Mouse (Mus musculus) neural tube, embryonic 11.5 days (tissue): ENCODE measurements around the gene Tpt1. TPM values are rescaled to one million over a fixed set of nuclear protein-coding genes. Genes with fewer than 3 reads are reported as not detected.
"Not testable (repeated sequence)": the region's sequence is repeated elsewhere in the genome, so short reads cannot be mapped to it uniquely, and the experiment has no call there.

Experiments used
- ATAC-seq: fragments of 200-750 bp; cut with Nextera tagmentation; 2 replicates; pipeline ENCODE4 v1.8.0; 2017; ENCODE audit warnings: moderate number of reproducible peaks, mild to moderate bottlenecking, moderate TSS enrichment, moderate library complexity; ENCODE audit not compliant: insufficient read depth, low FRiP score, low TSS enrichment
- DNase-seq: peaks from one replicate; pipeline ENCODE4 v3.0.0-alpha.2; 2015; ENCODE audit warnings: low spot score
- H3K27ac ChIP-seq: fragments of 300-500 bp; sonication (generic); 2 replicates; pipeline ENCODE4 v1.5.1; 2014; ENCODE audit warnings: low read depth, mild to moderate bottlenecking, low read length
- H3K27me3 ChIP-seq: fragments of 300-500 bp; sonication (generic); 2 replicates; pipeline ENCODE4 v1.6.1; 2014; ENCODE audit warnings: mild to moderate bottlenecking, low read length, mixed read lengths; ENCODE audit not compliant: control insufficient read depth, insufficient read depth
- H3K36me3 ChIP-seq: fragments of 300-500 bp; sonication (generic); 2 replicates; pipeline ENCODE4 v1.6.1; 2014; ENCODE audit warnings: mild to moderate bottlenecking, low read length, moderate library complexity, mixed read lengths; ENCODE audit not compliant: control insufficient read depth, insufficient read depth
- H3K4me1 ChIP-seq: fragments of 300-500 bp; sonication (generic); 2 replicates; pipeline ENCODE4 v1.6.1; 2014; ENCODE audit warnings: low read length, mixed read lengths; ENCODE audit not compliant: control insufficient read depth, insufficient read depth
- H3K4me2 ChIP-seq: fragments of 300-500 bp; sonication (generic); 2 replicates; pipeline ENCODE4 v1.6.1; 2014; ENCODE audit warnings: low read depth, mild to moderate bottlenecking, moderate library complexity
- H3K4me3 ChIP-seq: fragments of 300-500 bp; sonication (generic); 2 replicates; pipeline ENCODE4 v1.5.1; 2014; ENCODE audit warnings: low read depth, low read length
- H3K9ac ChIP-seq: fragments of 300-500 bp; sonication (generic); 2 replicates; pipeline ENCODE4 v1.6.1; 2014; ENCODE audit warnings: mild to moderate bottlenecking, low read length
- H3K9me3 ChIP-seq: fragments of 300-500 bp; sonication (generic); 2 replicates; pipeline ENCODE4 v1.6.1; 2016; ENCODE audit warnings: low read length; ENCODE audit not compliant: control insufficient read depth
- WGBS: fragments of 180-500 bp; shearing (Covaris S2); extraction: QIAGEN DNeasy Blood & Tissue Kit; methylation state at CpG from one replicate; pipeline ENCODE4 v1.1.7; 2014; 5-methylcytosine and 5-hydroxymethylcytosine counted together
- polyA plus RNA-seq: library from polyadenylated mRNA; unstranded; fragments of >200 nt; fragmentation: Nextera tagmentation; extraction: Ambion mirVana; gene quantifications from 2 replicates; pipeline ENCODE4 v1.2.1, GENCODE M21; 2014

The Tpt1 gene
- polyA plus RNA-seq, 1 experiment from 2014 or later, result 993 TPM

DNA sequence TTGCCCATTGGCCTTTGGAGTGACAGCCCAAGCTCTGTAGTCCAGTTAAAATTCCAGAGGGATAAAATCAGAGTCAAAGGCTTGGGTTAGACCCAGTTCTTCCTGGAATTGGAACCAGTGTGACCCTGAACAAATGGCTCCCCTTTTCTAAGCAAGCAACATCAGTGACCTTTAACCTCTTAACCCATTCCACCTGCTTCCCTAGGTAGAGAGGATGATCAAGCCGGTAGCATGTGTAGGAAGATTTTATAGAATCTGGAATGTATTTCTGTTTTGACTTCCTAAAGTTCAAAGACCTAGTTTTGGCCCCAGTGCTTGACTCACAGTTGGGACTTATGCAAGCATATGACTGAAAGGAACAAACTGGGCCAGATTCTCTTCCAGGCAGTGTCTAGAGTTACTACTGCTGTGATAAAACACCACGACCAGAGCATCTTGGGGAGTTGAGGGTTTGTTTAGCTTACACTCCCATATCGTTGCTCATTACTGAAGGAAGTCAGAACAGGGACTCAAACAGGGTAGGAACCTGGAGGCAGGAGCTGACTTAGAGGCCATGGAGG is 18.0 kb upstream of the Tpt1 start:
- Histone ChIP-seq H3K27me3 (peaks cover 9% of the 10 kb centered on the region), H3K9ac (no peak overlapping the region), H3K36me3 (no peaks in the 10 kb centered on the region), H3K4me2 (no peak overlapping the region), H3K9me3 (no peaks in the 10 kb centered on the region), H3K4me3 (no peak overlapping the region), H3K4me1 (peaks cover 2% of the 10 kb centered on the region; the same call in 1 of the 2 replicates), H3K27ac (no peak overlapping the region)
- 74% methylated on average over 3 of the region's 3 CpGs for WGBS
- ATAC-seq (no peak), DNase-seq (no peak)

GRCm38 (mm10) chr14:75828221-75828620 is 16.7 kb upstream of the Tpt1 start:
- H3K27ac ChIP-seq, result no peak overlapping the region
- WGBS, result 31% methylated on average over 11 of the region's 11 CpGs
- ATAC-seq, result no peak
- DNase-seq, result no peak
- H3K4me3 ChIP-seq, result no peak overlapping the region
- no peaks in the 10 kb centered on the region for H3K9me3 ChIP-seq
- H3K4me1 ChIP-seq, result peaks cover 2% of the 10 kb centered on the region; the same call in 1 of the 2 replicates
- no peaks in the 10 kb centered on the region for H3K36me3 ChIP-seq
- H3K27me3 ChIP-seq, result peaks cover 9% of the 10 kb centered on the region
- no peak overlapping the region for H3K4me2 ChIP-seq
- H3K9ac ChIP-seq, result no peak overlapping the region

- peak overlapping the region; percentile 51 for H3K4me2 ChIP-seq
- DNase-seq (peak; percentile 83), ATAC-seq (0 out of 2 replicates have a peak, but pooled peaks have one; percentile 36)
- no peak overlapping the region for H3K27ac ChIP-seq
- no peaks in the 10 kb centered on the region for H3K9me3 ChIP-seq
- 7% methylated on average over 32 of the region's 32 CpGs for WGBS
- H3K36me3 ChIP-seq, result no peaks in the 10 kb centered on the region
- peaks cover 9% of the 10 kb centered on the region for H3K27me3 ChIP-seq
- H3K4me1 ChIP-seq, result peaks cover 2% of the 10 kb centered on the region
- H3K4me3 ChIP-seq, result peak overlapping the region; percentile 20
- peak overlapping the region; percentile 19; the same call in 1 of the 2 replicates for H3K9ac ChIP-seq
Observed at GRCm38 (mm10) chr14:75828866-75829806, 15.8 kb upstream of the Tpt1 start.

DNA sequence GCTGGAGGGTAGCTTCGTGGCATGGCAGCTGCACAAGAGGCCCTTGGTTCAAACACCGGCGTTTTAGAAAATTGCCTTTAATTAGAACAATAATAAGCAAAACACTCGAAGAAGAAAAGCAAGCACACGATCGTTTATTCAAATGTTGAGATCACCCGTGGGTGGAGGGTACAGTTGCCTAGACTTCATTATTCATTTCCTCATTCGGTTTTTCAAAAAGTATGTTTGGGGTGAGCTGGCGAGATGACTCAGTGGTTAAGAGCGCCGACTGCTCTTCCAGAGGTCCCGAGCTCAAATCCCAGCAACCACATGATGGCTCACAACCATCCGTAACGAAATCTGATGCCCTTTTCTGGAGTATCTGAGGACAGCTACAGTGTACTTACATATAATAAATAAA is 15.1 kb upstream of the Tpt1 start:
- H3K27ac ChIP-seq, H3K9me3 ChIP-seq, H3K4me3 ChIP-seq, ATAC-seq, H3K4me1 ChIP-seq, DNase-seq, H3K9ac ChIP-seq, H3K36me3 ChIP-seq, H3K4me2 ChIP-seq, H3K27me3 ChIP-seq: not testable (repeated sequence)
- WGBS, result 67% methylated on average over 14 of the region's 14 CpGs

DNA sequence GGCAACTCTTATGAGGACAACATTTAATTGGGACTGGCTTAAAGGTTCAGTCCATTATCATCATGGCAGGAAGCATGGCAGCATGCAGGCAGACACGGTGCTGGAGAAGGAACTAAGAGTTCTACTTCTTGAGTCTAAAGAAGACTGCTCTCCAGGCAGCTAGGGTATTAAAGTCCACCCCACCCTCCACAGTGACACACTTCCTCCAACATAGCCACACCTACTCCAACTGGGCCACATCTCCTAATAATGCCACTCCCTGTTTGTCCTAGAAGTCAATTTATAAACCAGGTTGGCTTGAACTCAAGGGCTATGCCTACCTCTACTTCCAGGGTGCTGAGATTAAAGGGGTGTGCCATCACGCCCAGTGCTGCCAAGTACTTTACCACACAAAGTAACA is 12.9 kb upstream of the Tpt1 start:
- H3K27me3 ChIP-seq, result peaks cover 9% of the 10 kb centered on the region
- no peak overlapping the region for H3K4me2 ChIP-seq
- no peak for ATAC-seq
- no peak for DNase-seq
- peaks cover 7% of the 10 kb centered on the region for H3K4me1 ChIP-seq
- H3K9ac ChIP-seq, result no peak overlapping the region
- 91% methylated on average over 2 of the region's 2 CpGs for WGBS
- no peaks in the 10 kb centered on the region for H3K9me3 ChIP-seq
- H3K27ac ChIP-seq, result no peak overlapping the region
- no peak overlapping the region for H3K4me3 ChIP-seq
- no peaks in the 10 kb centered on the region for H3K36me3 ChIP-seq

GRCm38 (mm10) chr14:75832982-75833381 is 11.9 kb upstream of the Tpt1 start:
- H3K4me1 ChIP-seq, result peaks cover 7% of the 10 kb centered on the region
- peak overlapping the region; percentile 99; the same call in 1 of the 2 replicates for H3K4me2 ChIP-seq
- no peaks in the 10 kb centered on the region for H3K9me3 ChIP-seq
- H3K27me3 ChIP-seq, result peaks cover 9% of the 10 kb centered on the region
- no peaks in the 10 kb centered on the region for H3K36me3 ChIP-seq
- DNase-seq (no peak), ATAC-seq (no peak)
- no peak overlapping the region for H3K27ac ChIP-seq
- H3K4me3 ChIP-seq, result no peak overlapping the region
- H3K9ac ChIP-seq, result no peak overlapping the region
- WGBS, result 40% methylated on average over 4 of the region's 4 CpGs

DNA sequence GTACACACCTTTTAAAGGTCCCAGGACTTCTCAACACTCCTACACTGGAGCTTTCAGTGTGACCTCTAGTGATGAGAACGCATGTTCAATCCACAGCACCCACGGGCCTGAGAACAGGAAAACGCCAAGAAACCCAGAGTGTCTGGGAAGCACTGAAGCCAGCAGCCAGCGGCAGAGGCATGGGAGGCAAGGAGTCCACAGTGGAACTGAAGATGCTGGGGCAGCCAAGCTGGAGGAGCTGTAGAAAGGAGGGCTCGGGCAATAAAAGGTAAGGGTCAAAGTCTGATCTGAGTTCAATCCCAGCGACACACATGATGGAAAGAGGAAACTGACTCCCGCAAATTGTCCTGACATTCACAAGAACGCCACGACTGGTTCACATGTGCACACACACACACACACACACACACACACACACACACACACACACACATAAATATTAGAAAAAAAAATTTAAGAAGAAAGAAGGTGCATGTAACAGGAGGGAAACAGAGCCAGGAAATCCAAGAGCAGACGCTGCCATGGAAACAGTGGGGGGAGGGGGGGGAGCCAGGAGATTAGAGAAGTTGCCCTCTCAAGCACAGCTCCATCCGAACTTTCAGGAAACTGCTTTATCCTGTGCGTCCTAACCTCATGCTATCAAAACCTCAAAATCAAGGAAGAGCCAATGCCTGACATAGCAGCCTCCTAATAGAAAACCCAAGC is 11.2 kb upstream of the Tpt1 start:
- H3K4me1 ChIP-seq, result peaks cover 7% of the 10 kb centered on the region
- ATAC-seq (peak; percentile 41), DNase-seq (peak; percentile 65)
- H3K9me3 ChIP-seq, result no peaks in the 10 kb centered on the region
- H3K9ac ChIP-seq, result peak overlapping the region; percentile 76
- peak overlapping the region; percentile 79; the same call in 1 of the 2 replicates for H3K27ac ChIP-seq
- H3K4me3 ChIP-seq, result peak overlapping the region; percentile 34
- H3K27me3 ChIP-seq, result peaks cover 6% of the 10 kb centered on the region
- no peaks in the 10 kb centered on the region for H3K36me3 ChIP-seq
- 10% methylated on average over 12 of the region's 12 CpGs for WGBS
- peak overlapping the region; percentile 99 for H3K4me2 ChIP-seq

GRCm38 (mm10) chr14:75834251-75834738 is 10.6 kb upstream of the Tpt1 start:
- H3K4me3 ChIP-seq, result peak overlapping the region; percentile 34
- 0% methylated on average over 10 of the region's 10 CpGs for WGBS

More at GRCm38 (mm10) chr14:75834251-75834738, 10.6 kb upstream of the Tpt1 start:
- Histone ChIP-seq H3K27ac (peak overlapping the region; percentile 79), H3K9me3 (no peaks in the 10 kb centered on the region), H3K36me3 (no peaks in the 10 kb centered on the region), H3K4me1 (peaks cover 5% of the 10 kb centered on the region), H3K27me3 (no peaks in the 10 kb centered on the region), H3K9ac (peak overlapping the region; percentile 76), H3K4me2 (peak overlapping the region; percentile 99)
- ATAC-seq (peak; percentile 87), DNase-seq (peak; percentile 73)
